Mouse (Mus musculus) hindbrain, embryonic 16.5 days (tissue): ENCODE measurements around the gene Vti1a. TPM values are rescaled to one million over a fixed set of nuclear protein-coding genes. Genes with fewer than 3 reads are reported as not detected.

ENCODE experiments used
- ATAC-seq: fragments of 200-750 bp; cut with Nextera tagmentation; 2 replicates; pipeline ENCODE4 v1.8.0; 2017; ENCODE audit warnings: moderate TSS enrichment, moderate library complexity
- H3K27ac ChIP-seq: fragments of 300-500 bp; sonication (generic); 2 replicates; pipeline ENCODE4 v1.5.1; 2014; ENCODE audit warnings: low read depth, mild to moderate bottlenecking, control low read depth, low read length, moderate library complexity
- H3K27me3 ChIP-seq: fragments of 300-500 bp; sonication (generic); replicated peaks from 2 replicates; pipeline ENCODE4 v1.6.1; 2014; ENCODE audit warnings: low read length; ENCODE audit not compliant: control insufficient read depth, insufficient read depth
- H3K36me3 ChIP-seq: fragments of 300-500 bp; sonication (generic); 2 replicates; pipeline ENCODE4 v1.6.1; 2014; ENCODE audit warnings: mild to moderate bottlenecking, low read length, moderate library complexity, mixed read lengths; ENCODE audit not compliant: control insufficient read depth, insufficient read depth
- H3K4me1 ChIP-seq: fragments of 300-500 bp; sonication (generic); 2 replicates; pipeline ENCODE4 v1.6.1; 2014; ENCODE audit warnings: low read depth, low read length; ENCODE audit not compliant: control insufficient read depth, insufficient read depth
- H3K4me2 ChIP-seq: fragments of 300-500 bp; sonication (generic); 2 replicates; pipeline ENCODE4 v1.6.1; 2014; ENCODE audit warnings: mild to moderate bottlenecking, low read length, control low read depth, moderate library complexity
- H3K4me3 ChIP-seq: fragments of 300-500 bp; sonication (generic); 2 replicates; pipeline ENCODE4 v1.5.1; 2014; ENCODE audit warnings: mild to moderate bottlenecking, low read length, control low read depth, moderate library complexity
- H3K9ac ChIP-seq: fragments of 300-500 bp; sonication (generic); 2 replicates; pipeline ENCODE4 v1.6.1; 2014; ENCODE audit warnings: low read depth, mild to moderate bottlenecking, control low read depth, low read length, moderate library complexity
- H3K9me3 ChIP-seq: fragments of 300-500 bp; sonication (generic); 2 replicates; pipeline ENCODE4 v1.6.1; 2014; ENCODE audit warnings: mild to moderate bottlenecking, low read length, moderate library complexity; ENCODE audit not compliant: control insufficient read depth
- WGBS: fragments of 180-500 bp; shearing (Covaris S2); extraction: QIAGEN DNeasy Blood & Tissue Kit; methylation state at CpG from one replicate; pipeline ENCODE4 v1.1.7; 2014; 5-methylcytosine and 5-hydroxymethylcytosine counted together
- polyA plus RNA-seq: library from polyadenylated mRNA; unstranded; fragments of >200 nt; fragmentation: Nextera tagmentation; extraction: Ambion mirVana; gene quantifications from 2 replicates; pipeline ENCODE4 v1.2.1, GENCODE M21; 2015

Vti1a gene
- polyA plus RNA-seq, 1 experiment from 2014 or later: 37.1 TPM

DNA sequence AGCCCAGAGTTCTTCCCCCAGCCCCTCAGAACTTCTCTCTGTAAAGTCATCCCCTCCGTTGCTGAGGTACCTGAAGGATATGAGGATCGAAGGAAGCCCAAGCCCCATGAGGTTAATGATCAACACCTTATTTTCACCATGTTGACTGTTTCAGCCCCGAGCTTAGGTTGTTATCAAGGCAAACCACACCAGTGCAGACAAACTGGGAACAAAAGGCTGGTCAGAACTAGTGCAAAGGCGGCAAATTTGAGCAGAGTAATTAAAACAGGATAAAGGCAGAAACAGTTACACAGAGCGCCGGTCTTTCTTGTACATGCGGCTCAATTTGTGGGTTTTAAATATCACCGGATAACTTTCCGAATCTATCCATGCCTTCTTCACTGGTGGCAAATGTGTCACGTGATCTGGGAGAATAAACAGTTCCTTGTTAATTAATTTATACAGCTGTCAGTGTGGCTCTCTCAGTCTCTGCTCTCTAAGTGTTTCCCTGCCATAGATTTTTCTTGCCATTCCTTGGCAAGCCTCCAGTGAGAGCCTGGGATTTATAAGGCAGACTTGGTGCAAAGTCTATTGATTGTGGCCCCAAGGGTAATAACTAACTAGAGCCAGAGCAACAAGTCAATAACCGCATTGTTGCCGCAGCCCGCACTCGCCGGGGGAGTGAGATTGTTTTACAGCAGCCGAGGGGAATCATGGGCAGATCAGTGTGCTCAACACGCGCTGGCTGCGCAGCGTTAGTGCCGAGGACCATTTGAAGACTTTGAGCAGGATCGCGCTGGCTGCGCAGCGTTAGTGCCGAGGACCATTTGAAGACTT is 277.0 kb downstream of the Vti1a start:
- Histone ChIP-seq H3K27me3 (peaks cover 3% of the 10 kb centered on the region; the same call in 1 of the 2 replicates), H3K9ac (peak overlapping the region; percentile 15; the same call in 1 of the 2 replicates), H3K4me2 (peak overlapping the region; percentile 44), H3K27ac (no peak overlapping the region), H3K36me3 (no peaks in the 10 kb centered on the region), H3K4me3 (no peak overlapping the region), H3K4me1 (peaks cover 14% of the 10 kb centered on the region), H3K9me3 (no peaks in the 10 kb centered on the region)
- ATAC-seq: peak; percentile 78
- WGBS: 29% methylated on average over 26 of the region's 26 CpGs

DNA sequence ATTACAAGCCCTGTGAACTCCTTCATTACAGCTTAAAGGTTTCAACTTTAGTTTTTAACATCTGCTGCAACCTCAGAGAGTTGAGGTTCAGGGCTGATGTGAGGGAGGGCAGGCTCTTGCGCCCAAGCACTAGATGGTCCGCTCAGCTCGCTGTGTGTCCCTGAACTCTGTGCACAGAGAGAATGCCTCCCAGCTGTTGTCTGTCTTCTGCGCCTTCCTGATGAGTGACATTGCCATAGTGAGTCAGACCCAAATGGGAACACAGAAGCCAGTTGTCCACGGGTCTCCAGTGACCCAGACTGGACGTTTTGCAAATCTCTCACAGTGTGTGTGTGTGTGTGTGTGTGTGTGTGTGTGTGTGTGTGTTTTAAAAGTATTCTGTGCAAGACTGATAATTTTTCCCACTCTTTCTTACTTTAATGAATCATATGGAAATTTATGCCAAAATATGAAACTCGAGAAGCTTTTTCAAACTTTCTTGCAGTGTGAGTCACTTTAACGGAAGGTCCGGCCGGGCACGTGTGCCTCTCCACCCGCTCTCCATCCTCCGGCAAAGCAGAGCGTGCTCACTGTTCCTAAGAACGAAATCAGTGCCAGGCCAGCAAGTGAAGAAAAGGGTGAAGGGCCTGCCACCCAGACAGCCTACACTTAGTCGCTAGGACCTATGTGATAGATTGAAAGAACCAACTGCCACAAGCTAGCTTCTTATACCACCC is 277.8 kb downstream of the Vti1a start:
- H3K9me3 ChIP-seq: no peaks in the 10 kb centered on the region
- ATAC-seq: peak; percentile 9; the same call in 1 of the 2 replicates
- H3K27ac ChIP-seq: no peak overlapping the region
- H3K4me3 ChIP-seq: no peak overlapping the region
- WGBS: 74% methylated on average over 16 of the region's 16 CpGs
- H3K9ac ChIP-seq: no peak overlapping the region
- no peaks in the 10 kb centered on the region for H3K36me3 ChIP-seq
- H3K27me3 ChIP-seq: peaks cover 3% of the 10 kb centered on the region; the same call in 1 of the 2 replicates
- peak overlapping the region; percentile 44 for H3K4me2 ChIP-seq
- H3K4me1 ChIP-seq: peaks cover 14% of the 10 kb centered on the region

- Histone ChIP-seq H3K4me3 (no peak overlapping the region), H3K36me3 (no peaks in the 10 kb centered on the region), H3K27me3 (peaks cover 3% of the 10 kb centered on the region; the same call in 1 of the 2 replicates), H3K4me1 (peaks cover 10% of the 10 kb centered on the region), H3K27ac (no peak overlapping the region), H3K4me2 (no peak overlapping the region), H3K9ac (no peak overlapping the region), H3K9me3 (no peaks in the 10 kb centered on the region)
- ATAC-seq: no peak
- 94% methylated on average over 3 of the region's 3 CpGs for WGBS
Observed at GRCm38 (mm10) chr19:55594451-55594850, 278.4 kb downstream of the Vti1a start.

- H3K27me3 ChIP-seq: peaks cover 3% of the 10 kb centered on the region; the same call in 1 of the 2 replicates
- ATAC-seq: no peak
- H3K9me3 ChIP-seq: no peaks in the 10 kb centered on the region
- no peak overlapping the region for H3K27ac ChIP-seq
- H3K4me1 ChIP-seq: peaks cover 10% of the 10 kb centered on the region
- no peak overlapping the region for H3K9ac ChIP-seq
- H3K4me2 ChIP-seq: no peak overlapping the region
- 75% methylated on average over 9 of the region's 9 CpGs for WGBS
- no peaks in the 10 kb centered on the region for H3K36me3 ChIP-seq
- H3K4me3 ChIP-seq: no peak overlapping the region
Observed at GRCm38 (mm10) chr19:55595945-55596649, 280.0 kb downstream of the Vti1a start.

DNA sequence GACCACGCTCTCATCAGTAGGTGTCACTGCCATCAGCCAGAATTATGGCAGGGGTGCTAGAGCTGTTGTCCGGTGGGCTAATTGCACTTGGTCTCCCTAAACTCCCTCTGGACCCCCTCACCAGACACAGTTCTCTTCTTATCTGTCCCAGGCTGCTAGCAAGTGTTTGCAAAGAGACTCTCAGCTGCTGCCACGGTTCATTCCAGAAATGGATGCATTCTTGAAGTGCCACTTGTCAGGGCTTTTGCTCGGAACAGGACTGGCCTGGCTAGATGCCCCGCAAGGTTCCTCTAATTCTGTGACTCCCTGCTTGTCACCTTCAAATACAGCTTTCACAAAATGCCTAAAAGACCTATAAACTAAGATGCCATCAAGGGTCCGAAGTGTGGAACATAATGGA is 280.7 kb downstream of the Vti1a start:
- 66% methylated on average over 6 of the region's 6 CpGs for WGBS
- ATAC-seq: no peak
- peaks cover 3% of the 10 kb centered on the region; the same call in 1 of the 2 replicates for H3K27me3 ChIP-seq
- H3K4me1 ChIP-seq: peaks cover 10% of the 10 kb centered on the region
- no peak overlapping the region for H3K4me3 ChIP-seq
- H3K27ac ChIP-seq: no peak overlapping the region
- H3K9ac ChIP-seq: no peak overlapping the region
- H3K36me3 ChIP-seq: no peaks in the 10 kb centered on the region
- H3K4me2 ChIP-seq: no peak overlapping the region
- H3K9me3 ChIP-seq: no peaks in the 10 kb centered on the region

DNA sequence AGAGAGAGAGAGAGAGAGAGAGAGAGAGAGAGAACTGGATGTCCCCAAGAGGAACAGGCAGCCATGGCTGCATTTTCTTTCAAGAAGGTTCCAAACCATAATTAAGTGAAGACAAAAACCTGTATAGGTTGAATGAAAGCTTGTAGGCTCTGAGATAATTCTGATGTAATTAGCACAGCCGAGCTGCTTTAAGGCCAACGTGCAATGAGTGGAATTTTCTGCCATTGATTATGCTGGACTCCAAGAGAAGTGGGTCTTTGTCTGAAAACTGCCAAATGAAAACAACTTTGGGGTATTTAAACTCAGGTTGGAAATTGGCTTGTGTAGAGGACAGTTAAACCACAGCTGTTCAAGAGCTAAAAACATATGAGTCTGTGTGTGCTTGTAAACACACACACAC is 281.2 kb downstream of the Vti1a start:
- 45% methylated on average over 2 of the region's 2 CpGs for WGBS
- Histone ChIP-seq H3K9ac (no peak overlapping the region), H3K27me3 (peaks cover 3% of the 10 kb centered on the region; the same call in 1 of the 2 replicates)

DNA sequence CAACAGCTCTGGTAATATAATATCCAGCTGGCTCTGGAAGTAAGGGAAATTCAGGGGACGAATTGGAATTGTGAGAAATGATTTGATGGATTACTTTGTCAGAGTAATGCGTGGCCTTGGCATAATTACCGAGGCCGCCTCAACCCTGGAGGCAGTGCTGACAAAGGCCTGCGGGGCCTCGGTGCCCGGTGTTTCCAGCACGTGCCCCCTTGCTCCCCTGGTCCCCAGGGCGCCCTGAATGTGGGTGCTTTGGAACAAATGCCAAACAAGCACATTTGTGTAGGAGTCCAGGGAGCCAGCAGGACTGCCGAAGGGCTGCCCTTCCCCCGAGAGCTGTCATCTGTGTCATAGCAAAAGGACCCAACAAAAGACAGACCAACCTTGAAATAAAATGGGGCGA is 281.9 kb downstream of the Vti1a start:
- 32% methylated on average over 12 of the region's 12 CpGs for WGBS
- Histone ChIP-seq H3K27ac (no peak overlapping the region), H3K4me3 (no peak overlapping the region), H3K36me3 (no peaks in the 10 kb centered on the region), H3K9me3 (no peaks in the 10 kb centered on the region), H3K4me2 (no peak overlapping the region), H3K4me1 (peaks cover 8% of the 10 kb centered on the region), H3K27me3 (peaks cover 3% of the 10 kb centered on the region; the same call in 1 of the 2 replicates), H3K9ac (no peak overlapping the region)
- ATAC-seq: no peak

More for the DNA sequence above, 281.2 kb downstream of the Vti1a start:
- no peaks in the 10 kb centered on the region for H3K36me3 ChIP-seq
- no peak overlapping the region for H3K27ac ChIP-seq
- no peaks in the 10 kb centered on the region for H3K9me3 ChIP-seq
- ATAC-seq: no peak
- H3K4me2 ChIP-seq: no peak overlapping the region
- no peak overlapping the region for H3K4me3 ChIP-seq
- H3K4me1 ChIP-seq: peaks cover 10% of the 10 kb centered on the region

DNA sequence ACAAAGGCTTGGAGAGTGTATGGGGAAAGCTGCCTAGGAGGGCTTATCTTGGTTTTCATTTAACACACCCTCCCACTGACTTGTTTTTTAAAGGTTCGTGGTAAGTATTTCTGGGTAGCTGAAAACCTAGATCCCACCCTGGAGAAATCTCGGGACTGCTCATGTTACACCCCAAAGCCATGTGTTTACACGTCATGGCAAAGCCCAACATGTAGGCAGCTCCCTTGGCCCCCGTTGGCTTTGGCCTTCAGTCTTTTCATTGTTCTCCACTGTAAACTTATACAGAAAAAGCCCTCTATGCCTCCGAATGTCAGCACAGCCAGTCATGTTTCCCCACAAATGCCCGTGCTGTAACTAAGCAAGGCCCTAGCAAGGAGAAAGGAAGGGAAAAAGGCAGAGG is 283.0 kb downstream of the Vti1a start:
- Histone ChIP-seq H3K27me3 (peaks cover 3% of the 10 kb centered on the region; the same call in 1 of the 2 replicates), H3K4me1 (no peaks in the 10 kb centered on the region), H3K9me3 (no peaks in the 10 kb centered on the region), H3K36me3 (no peaks in the 10 kb centered on the region), H3K4me2 (no peak overlapping the region), H3K4me3 (no peak overlapping the region), H3K27ac (no peak overlapping the region), H3K9ac (no peak overlapping the region)
- WGBS: 64% methylated on average over 6 of the region's 6 CpGs
- ATAC-seq: no peak

DNA sequence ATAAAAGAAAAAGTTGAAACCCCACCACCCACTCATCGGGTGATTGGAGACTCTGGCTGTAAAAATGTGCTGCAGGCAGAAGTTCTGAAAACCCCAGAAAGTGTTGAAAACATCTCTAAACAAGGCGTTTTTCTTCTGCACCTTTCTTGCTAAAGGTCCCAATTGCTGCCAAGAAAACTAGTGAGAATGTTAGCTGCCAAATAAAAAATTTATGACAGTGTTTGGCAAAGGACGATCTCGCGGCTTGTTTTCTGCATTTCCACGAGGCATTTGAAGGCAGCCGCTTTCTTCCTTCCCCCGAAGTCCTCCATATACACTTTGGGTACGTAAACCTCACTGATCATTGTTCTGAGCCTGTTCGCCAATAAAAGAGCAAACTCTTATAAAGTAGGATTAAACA is 291.6 kb downstream of the Vti1a start:
- WGBS: 78% methylated on average over 10 of the region's 10 CpGs
- Histone ChIP-seq H3K36me3 (no peaks in the 10 kb centered on the region), H3K9ac (no peak overlapping the region), H3K4me1 (no peaks in the 10 kb centered on the region), H3K27ac (no peak overlapping the region), H3K4me2 (no peak overlapping the region), H3K9me3 (no peaks in the 10 kb centered on the region), H3K27me3 (no peaks in the 10 kb centered on the region), H3K4me3 (no peak overlapping the region)
- no peak for ATAC-seq
